Mouse (Mus musculus): ENCODE measurements around the gene Mast4. TPM values are rescaled to one million over a fixed set of nuclear protein-coding genes. Genes with fewer than 3 reads are reported as not detected.

Mast4 gene
- polyA plus RNA-seq, 1 experiment from 2014 or later, result 36.9 TPM

DNA sequence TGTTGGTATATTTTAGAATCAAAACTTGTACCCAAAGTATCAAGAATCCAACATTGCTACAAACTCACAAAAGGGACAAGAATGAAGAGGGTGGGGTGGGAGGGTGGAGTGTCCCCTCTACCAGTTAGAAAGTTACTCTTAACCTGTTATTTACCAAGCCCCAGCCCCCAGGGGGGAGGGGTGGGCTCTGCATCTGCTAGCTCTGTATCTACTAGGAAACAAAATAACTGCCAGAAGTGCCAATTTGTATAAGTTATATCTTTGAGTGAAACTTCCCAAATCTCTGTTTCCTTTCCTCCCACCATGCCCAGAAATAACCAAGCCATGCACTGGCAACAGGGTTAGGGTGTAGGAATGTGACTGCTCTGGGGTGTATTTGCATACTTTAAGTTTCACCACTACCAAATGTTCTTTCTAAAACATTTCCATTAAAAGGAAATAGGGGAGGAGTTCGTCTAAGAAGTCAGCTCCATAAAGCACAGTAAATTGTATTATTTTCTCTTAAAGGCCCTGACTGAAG lies 130.9 kb downstream of the Mast4 start:
- no peak for ATAC-seq (replicated peaks; ENCODE audit: extremely low read depth, insufficient read depth, low FRiP score)
- Histone ChIP-seq H3K9me3 (replicated peaks; ENCODE audit: control insufficient read depth, low read length) (no peaks in the 10 kb centered on the region), H3K36me3 (ENCODE audit: control insufficient read depth, insufficient read depth) (no peaks in the 10 kb centered on the region), H3K27me3 (ENCODE audit: control insufficient read depth, insufficient read depth, low read length) (no peaks in the 10 kb centered on the region), H3K4me2 (ENCODE audit: low read depth, low read length) (no peak overlapping the region), H3K4me3 (ENCODE audit: low read length) (no peak overlapping the region), H3K9ac (ENCODE audit: low read length) (no peak overlapping the region), H3K4me1 (ENCODE audit: control insufficient read depth, insufficient read depth, low read length) (no peaks in the 10 kb centered on the region), H3K27ac (ENCODE audit: low read length) (no peak overlapping the region)
- 52% methylated on average over 1 of the region's 1 CpGs for WGBS

DNA sequence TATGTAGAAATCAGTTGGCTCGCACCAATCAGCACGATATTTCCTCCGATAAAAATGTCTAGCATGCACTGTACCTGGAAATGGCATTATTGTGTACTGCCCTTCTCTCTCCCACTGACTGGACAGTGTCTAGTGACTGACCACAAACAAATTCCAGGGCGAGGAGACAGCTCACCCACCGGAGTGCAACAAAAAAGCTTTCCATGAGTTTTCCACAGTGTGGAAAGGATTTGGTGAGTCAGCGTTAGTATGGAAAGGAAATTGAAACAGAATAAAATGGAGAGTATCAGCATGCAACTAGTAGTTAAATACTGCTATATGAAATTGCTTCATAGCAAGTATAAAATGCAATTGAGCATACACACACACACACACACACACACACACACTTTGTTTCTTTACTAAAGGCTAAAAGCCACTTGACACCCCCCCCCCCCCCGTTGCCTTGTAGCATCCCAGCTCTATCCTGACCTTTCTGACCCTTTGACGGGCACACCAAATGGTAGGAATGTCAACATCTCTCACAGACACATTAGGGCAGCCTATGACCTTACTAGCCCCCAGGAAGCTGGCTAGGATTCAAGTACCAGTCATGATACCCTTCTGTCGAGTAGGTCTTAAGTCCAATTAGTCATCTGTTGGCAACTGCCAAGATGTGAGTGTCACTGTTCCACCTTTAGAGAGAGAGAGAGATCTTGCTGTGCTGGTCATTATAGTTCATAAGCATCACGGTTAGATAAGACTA lies 133.1 kb downstream of the Mast4 start:
- no peak for ATAC-seq (replicated peaks; ENCODE audit: extremely low read depth, insufficient read depth, low FRiP score)

DNA sequence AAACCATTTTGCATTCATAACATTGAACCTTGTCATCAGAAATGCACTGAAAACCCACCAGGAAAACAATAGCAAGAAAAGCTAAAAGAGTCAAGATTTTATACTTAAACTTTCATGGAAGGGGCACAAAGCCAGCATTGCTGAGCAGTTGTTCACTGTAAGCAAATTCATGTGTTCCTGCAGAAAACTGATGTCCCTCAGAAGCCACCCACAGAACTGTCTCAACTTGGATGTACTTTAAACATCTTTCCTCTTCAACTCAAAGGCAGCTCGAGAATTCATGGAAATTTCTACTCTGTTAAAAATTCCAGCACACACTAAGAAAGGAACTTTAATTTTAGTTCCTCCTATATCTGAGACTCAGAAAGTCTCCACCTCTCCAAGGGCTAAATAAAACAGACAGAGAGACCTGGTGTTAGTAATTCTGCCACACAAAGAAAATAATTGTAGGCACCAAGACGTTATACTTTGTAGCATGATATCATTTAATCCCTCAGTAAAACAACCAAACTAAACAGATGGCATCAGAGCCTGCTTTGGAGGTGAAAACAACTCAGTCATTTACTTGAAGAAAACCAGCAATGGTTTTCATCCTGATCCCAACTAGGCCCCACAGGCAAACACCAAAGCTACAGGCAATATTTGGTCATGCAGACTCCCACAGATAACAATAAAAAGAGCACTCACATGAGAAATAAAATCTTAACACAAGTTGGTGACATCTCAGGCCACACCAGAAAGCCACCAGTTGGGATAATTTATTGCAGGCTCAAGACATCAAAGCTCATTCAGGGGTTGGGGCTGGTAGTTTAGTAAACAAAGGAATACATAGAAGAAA lies 134.3 kb downstream of the Mast4 start:
- H3K4me1 ChIP-seq (ENCODE audit: control insufficient read depth, insufficient read depth, low read length), result no peaks in the 10 kb centered on the region
- H3K27me3 ChIP-seq (ENCODE audit: control insufficient read depth, insufficient read depth, low read length), result no peaks in the 10 kb centered on the region
- no peaks in the 10 kb centered on the region for H3K9me3 ChIP-seq (replicated peaks; ENCODE audit: control insufficient read depth, low read length)
- no peak overlapping the region for H3K9ac ChIP-seq (ENCODE audit: low read length)
- no peak overlapping the region for H3K4me2 ChIP-seq (ENCODE audit: low read depth, low read length)
- no peaks in the 10 kb centered on the region for H3K36me3 ChIP-seq (ENCODE audit: control insufficient read depth, insufficient read depth)
- H3K4me3 ChIP-seq (ENCODE audit: low read length), result no peak overlapping the region
- WGBS, result 31% methylated on average over 2 of the region's 2 CpGs
- ATAC-seq (replicated peaks; ENCODE audit: extremely low read depth, insufficient read depth, low FRiP score), result no peak
- no peak overlapping the region for H3K27ac ChIP-seq (ENCODE audit: low read length)

More for the DNA sequence above, 133.1 kb downstream of the Mast4 start:
- Histone ChIP-seq H3K9ac (ENCODE audit: low read length) (no peak overlapping the region), H3K4me1 (ENCODE audit: control insufficient read depth, insufficient read depth, low read length) (no peaks in the 10 kb centered on the region), H3K27me3 (ENCODE audit: control insufficient read depth, insufficient read depth, low read length) (no peaks in the 10 kb centered on the region), H3K4me2 (ENCODE audit: low read depth, low read length) (no peak overlapping the region), H3K4me3 (ENCODE audit: low read length) (no peak overlapping the region), H3K36me3 (ENCODE audit: control insufficient read depth, insufficient read depth) (no peaks in the 10 kb centered on the region), H3K27ac (ENCODE audit: low read length) (no peak overlapping the region), H3K9me3 (replicated peaks; ENCODE audit: control insufficient read depth, low read length) (no peaks in the 10 kb centered on the region)
- WGBS, result 67% methylated on average over 10 of the region's 10 CpGs

DNA sequence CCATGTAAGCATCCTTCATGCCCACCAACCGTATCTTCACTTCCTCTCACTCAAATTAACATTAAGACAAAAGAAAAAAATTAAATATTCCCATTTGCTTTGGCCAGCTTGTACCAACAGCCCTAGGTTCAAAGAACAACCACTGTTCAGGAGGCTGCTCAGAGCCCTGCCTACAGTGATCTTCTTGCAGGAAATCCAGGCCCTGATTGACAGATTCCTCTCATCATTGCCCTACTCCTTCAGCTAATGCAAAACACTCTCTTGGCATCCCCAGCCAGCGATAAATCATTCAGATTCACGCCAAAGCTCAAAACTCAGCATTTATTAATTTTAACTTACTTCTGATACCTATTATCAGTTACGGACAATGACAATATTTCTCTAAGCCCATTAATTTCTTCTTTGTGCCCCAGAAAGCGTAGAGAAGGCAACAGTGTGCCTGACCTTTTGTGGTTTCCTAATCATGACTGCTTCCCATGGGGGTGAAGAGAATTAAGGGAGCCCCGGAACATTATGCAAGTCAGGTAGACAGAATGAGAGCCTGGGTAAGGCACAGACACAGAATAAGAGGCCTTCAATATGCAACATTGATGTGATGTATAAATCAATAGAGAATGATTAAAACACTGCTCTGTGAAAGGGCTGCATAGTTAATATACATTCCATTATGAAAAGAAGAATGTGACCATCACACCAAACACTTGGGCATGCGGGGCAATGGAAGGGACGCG lies 135.9 kb downstream of the Mast4 start:
- 89% methylated on average over 9 of the region's 9 CpGs for WGBS
- ATAC-seq (replicated peaks; ENCODE audit: extremely low read depth, insufficient read depth, low FRiP score), result no peak
- no peak overlapping the region for H3K4me3 ChIP-seq (ENCODE audit: low read length)

GRCm38 (mm10) chr13:103196307-103196706 lies 138.0 kb downstream of the Mast4 start:
- Histone ChIP-seq H3K27ac (ENCODE audit: low read length) (no peak overlapping the region), H3K4me3 (ENCODE audit: low read length) (no peak overlapping the region), H3K27me3 (ENCODE audit: control insufficient read depth, insufficient read depth, low read length) (no peaks in the 10 kb centered on the region), H3K36me3 (ENCODE audit: control insufficient read depth, insufficient read depth) (no peaks in the 10 kb centered on the region), H3K9me3 (replicated peaks; ENCODE audit: control insufficient read depth, low read length) (no peaks in the 10 kb centered on the region), H3K9ac (ENCODE audit: low read length) (no peak overlapping the region), H3K4me2 (ENCODE audit: low read depth, low read length) (no peak overlapping the region), H3K4me1 (ENCODE audit: control insufficient read depth, insufficient read depth, low read length) (no peaks in the 10 kb centered on the region)
- 60% methylated on average over 5 of the region's 5 CpGs for WGBS
- peak; percentile 28; the same call in 1 of the 2 replicates for ATAC-seq (replicated peaks; ENCODE audit: extremely low read depth, insufficient read depth, low FRiP score)

More for the DNA sequence above, 135.9 kb downstream of the Mast4 start:
- no peaks in the 10 kb centered on the region for H3K27me3 ChIP-seq (ENCODE audit: control insufficient read depth, insufficient read depth, low read length)
- no peaks in the 10 kb centered on the region for H3K4me1 ChIP-seq (ENCODE audit: control insufficient read depth, insufficient read depth, low read length)
- no peaks in the 10 kb centered on the region for H3K36me3 ChIP-seq (ENCODE audit: control insufficient read depth, insufficient read depth)
- H3K27ac ChIP-seq (ENCODE audit: low read length), result no peak overlapping the region
- H3K4me2 ChIP-seq (ENCODE audit: low read depth, low read length), result no peak overlapping the region
- no peaks in the 10 kb centered on the region for H3K9me3 ChIP-seq (replicated peaks; ENCODE audit: control insufficient read depth, low read length)
- H3K9ac ChIP-seq (ENCODE audit: low read length), result no peak overlapping the region

DNA sequence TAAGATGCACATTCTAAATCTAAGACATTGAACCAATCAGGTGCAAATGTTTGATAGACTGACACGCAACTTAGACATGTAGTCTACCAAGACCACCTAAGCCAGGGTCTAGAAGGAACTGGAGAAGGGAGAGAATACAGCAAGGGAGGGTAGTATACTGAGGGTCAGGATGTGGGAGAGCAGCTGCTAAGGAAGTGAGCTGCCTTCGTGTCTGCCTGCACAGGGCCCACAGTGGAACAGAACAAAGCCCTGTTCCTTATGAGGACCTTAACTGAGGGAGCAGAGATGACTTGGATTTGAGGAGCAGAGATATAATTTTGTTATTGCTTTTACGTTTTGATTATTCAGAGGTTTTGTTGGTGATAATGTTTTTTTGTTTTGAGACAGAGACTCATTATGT lies 138.4 kb downstream of the Mast4 start:
- H3K4me3 ChIP-seq (ENCODE audit: low read length), result no peak overlapping the region
- WGBS, result 63% methylated on average over 3 of the region's 3 CpGs
- H3K27me3 ChIP-seq (ENCODE audit: control insufficient read depth, insufficient read depth, low read length), result no peaks in the 10 kb centered on the region
- no peaks in the 10 kb centered on the region for H3K36me3 ChIP-seq (ENCODE audit: control insufficient read depth, insufficient read depth)
- no peaks in the 10 kb centered on the region for H3K9me3 ChIP-seq (replicated peaks; ENCODE audit: control insufficient read depth, low read length)
- no peak overlapping the region for H3K9ac ChIP-seq (ENCODE audit: low read length)
- no peak overlapping the region for H3K27ac ChIP-seq (ENCODE audit: low read length)
- ATAC-seq (replicated peaks; ENCODE audit: extremely low read depth, insufficient read depth, low FRiP score), result no peak
- no peaks in the 10 kb centered on the region for H3K4me1 ChIP-seq (ENCODE audit: control insufficient read depth, insufficient read depth, low read length)
- H3K4me2 ChIP-seq (ENCODE audit: low read depth, low read length), result no peak overlapping the region

GRCm38 (mm10) chr13:103183566-103183965 lies 150.7 kb downstream of the Mast4 start:
- Histone ChIP-seq H3K36me3 (ENCODE audit: control insufficient read depth, insufficient read depth) (no peaks in the 10 kb centered on the region), H3K27ac (ENCODE audit: low read length) (no peak overlapping the region), H3K4me3 (ENCODE audit: low read length) (no peak overlapping the region), H3K9ac (ENCODE audit: low read length) (no peak overlapping the region), H3K4me1 (ENCODE audit: control insufficient read depth, insufficient read depth, low read length) (peaks cover 2% of the 10 kb centered on the region; the same call in 1 of the 2 replicates), H3K9me3 (replicated peaks; ENCODE audit: control insufficient read depth, low read length) (peaks cover 5% of the 10 kb centered on the region; the same call in 1 of the 2 replicates), H3K27me3 (ENCODE audit: control insufficient read depth, insufficient read depth, low read length) (no peaks in the 10 kb centered on the region), H3K4me2 (ENCODE audit: low read depth, low read length) (no peak overlapping the region)
- WGBS, result 71% methylated on average over 5 of the region's 5 CpGs
- ATAC-seq (replicated peaks; ENCODE audit: extremely low read depth, insufficient read depth, low FRiP score), result no peak

DNA sequence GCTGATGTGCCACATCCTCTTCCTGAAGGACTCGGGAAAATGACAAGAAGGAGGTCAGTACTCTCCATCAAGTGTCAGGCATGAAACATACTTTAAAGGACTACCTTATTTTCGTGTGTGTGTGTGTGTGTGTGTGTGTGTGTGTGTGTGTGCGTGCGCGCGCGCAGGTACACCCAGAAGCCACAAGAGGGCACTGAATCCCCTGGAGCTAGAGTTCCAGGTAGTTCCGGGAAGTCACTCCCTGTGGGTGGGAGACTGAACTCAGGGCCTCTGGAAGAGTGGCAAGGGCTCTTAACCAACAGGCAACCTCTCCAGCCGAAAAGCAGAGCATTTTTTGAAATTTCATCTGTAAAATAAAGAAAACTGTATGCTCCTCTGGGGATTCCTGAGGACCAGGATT lies 152.5 kb downstream of the Mast4 start:
- H3K4me1 ChIP-seq (ENCODE audit: control insufficient read depth, insufficient read depth, low read length), result no peaks in the 10 kb centered on the region
- H3K4me3 ChIP-seq (ENCODE audit: low read length), result no peak overlapping the region
- H3K36me3 ChIP-seq (ENCODE audit: control insufficient read depth, insufficient read depth), result no peaks in the 10 kb centered on the region
- no peak overlapping the region for H3K27ac ChIP-seq (ENCODE audit: low read length)
- WGBS, result 88% methylated on average over 9 of the region's 9 CpGs
- no peak overlapping the region for H3K4me2 ChIP-seq (ENCODE audit: low read depth, low read length)
- ATAC-seq (replicated peaks; ENCODE audit: extremely low read depth, insufficient read depth, low FRiP score), result no peak
- peaks cover 5% of the 10 kb centered on the region; the same call in 1 of the 2 replicates for H3K9me3 ChIP-seq (replicated peaks; ENCODE audit: control insufficient read depth, low read length)
- H3K9ac ChIP-seq (ENCODE audit: low read length), result no peak overlapping the region
- H3K27me3 ChIP-seq (ENCODE audit: control insufficient read depth, insufficient read depth, low read length), result no peaks in the 10 kb centered on the region

All from heart, embryonic 16.5 days (tissue).